Mouse (Mus musculus): ENCODE data around the gene Lmntd2. TPM values are rescaled to one million over a fixed set of nuclear protein-coding genes. Genes with fewer than 3 reads are reported as not detected.
A peak's percentile ranks its signal among the peaks of the same experiment; 100 is the strongest.

Gene Lmntd2
- total RNA-seq, 2 experiments from 2014 or later, result not detected

DNA sequence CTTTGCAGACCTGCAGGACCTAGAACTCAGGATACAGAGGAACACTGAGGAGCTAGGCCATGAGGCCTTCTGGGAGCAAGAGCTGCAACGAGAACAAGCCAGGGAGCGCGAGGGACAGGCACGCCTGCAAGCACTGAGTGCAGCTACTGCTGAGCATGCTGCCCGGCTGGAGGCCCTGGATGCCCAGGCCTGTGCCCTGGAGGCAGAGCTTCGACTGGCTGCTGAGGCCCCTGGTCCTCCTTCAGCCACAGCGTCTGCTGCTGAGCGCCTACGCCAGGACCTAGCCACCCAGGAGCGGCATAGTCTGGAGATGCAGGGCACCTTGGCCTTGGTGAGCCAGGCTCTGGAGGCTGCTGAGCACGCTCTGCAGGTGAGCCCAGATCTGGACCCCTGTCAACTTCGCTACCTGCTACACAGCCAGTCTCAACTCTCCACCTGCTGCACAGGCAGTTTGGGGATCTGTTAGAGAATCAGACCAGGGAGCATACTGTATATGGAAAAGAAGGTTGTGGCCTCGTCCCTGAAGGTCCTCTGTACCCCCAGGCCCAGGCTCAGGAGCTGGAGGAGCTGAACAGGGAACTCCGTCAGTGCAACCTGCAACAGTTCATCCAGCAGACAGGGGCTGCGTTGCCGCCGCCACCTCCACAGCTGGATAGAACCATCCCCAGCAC lies 3.6 kb upstream of the Lmntd2 start:
- no peak for ATAC-seq (replicated peaks; ENCODE audit: low FRiP score, low TSS enrichment, poor library complexity, severe bottlenecking)

DNA sequence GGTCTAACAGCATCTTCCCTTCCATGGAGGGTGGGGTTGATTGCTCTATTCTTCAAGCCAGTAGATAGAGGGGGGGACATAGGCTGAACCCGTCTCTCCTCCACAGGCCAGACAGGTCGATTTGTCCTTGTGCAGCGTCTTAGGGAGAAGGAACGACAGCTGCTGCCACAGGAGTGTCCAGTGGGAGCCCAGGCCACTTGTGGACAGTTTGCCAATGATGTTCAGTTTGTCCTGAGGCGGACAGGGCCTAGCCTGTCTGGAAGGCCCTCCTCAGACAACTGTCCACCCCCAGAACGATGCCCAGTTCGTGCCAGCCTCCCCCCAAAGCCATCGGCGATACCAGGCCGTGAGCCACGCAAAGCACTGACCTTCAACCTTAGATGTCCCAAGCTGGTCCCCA lies 3.0 kb upstream of the Lmntd2 start:
- ATAC-seq (replicated peaks; ENCODE audit: low FRiP score, low TSS enrichment, poor library complexity, severe bottlenecking), result no peak

DNA sequence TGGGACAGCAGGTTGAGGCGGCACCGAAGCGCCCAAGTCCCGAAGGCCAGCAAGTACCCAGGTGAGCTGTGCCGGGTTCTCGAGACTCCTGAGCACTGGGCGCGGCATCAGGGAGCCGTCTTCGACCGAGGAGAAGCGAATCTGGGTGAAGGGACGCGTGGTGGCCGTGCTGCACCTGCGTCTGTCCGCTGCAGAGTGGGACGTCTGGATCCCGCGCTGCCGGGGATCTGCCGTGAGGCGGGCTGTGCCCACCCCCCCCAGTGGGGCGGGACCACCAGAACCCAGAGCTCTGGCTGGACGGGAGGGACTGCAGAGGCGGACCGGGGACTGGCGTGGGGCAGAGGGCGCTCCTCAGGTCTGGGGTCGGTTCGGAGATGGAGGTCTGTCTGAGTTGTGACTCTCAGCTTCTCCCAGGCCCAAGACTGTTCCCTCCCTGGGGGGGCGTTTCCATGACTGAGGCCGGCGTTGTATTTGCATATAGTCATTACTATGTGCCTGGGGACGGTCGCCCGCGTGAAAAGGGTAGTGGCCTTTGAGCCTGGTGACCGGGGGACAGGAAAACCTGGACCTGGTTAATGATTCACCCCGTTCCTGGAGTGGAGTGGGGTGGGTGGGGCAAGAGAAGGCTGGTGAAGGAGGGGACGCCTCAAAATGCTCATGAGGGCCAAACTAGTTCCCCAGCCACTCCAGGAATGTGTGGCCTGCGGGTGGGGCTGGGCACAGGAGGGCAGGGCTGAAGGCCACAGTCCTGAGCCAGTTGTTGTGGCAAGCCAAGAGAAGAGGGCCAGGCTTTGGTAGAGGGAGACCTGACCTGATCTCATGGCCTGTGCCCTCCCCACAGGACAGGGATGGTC lies 2.2 kb upstream of the Lmntd2 start:
- peak; percentile 38 for ATAC-seq (replicated peaks; ENCODE audit: low FRiP score, low TSS enrichment, poor library complexity, severe bottlenecking)

- peak; percentile 89 for ATAC-seq (replicated peaks; ENCODE audit: low FRiP score, low TSS enrichment, poor library complexity, severe bottlenecking)
Observed at GRCm38 (mm10) chr7:141215101-141215879, 1.4 kb upstream of the Lmntd2 start, which contains the start of gene Rassf7. TSS of gene Rassf7 (plus strand) at chr7:141215860.

DNA sequence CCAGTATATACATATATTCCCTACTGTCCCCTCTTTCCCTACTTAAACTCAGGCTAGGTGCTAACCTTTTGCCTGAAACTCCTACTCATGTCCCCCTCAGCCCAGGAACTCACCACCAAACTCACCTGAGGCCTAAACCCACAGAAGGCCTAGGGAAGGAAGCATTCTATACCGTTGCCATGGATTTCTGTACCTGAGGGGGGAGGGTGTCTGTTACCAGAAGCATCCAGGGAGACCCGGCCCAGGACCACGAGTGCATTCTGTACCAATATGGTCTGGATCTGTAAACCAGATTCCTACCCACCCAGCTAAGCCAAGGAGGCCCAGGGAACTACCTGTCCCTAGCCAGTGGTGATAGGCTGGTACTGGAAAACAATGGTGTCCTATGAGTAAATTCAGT lies 430 bp upstream of the Lmntd2 start:
- ATAC-seq (replicated peaks; ENCODE audit: low FRiP score, low TSS enrichment, poor library complexity, severe bottlenecking), result no peak

GRCm38 (mm10) chr7:141213133-141213532 lies 747 bp downstream of the Lmntd2 start:
- no peak for ATAC-seq (replicated peaks; ENCODE audit: low FRiP score, low TSS enrichment, poor library complexity, severe bottlenecking)

- ATAC-seq (replicated peaks; ENCODE audit: low FRiP score, low TSS enrichment, poor library complexity, severe bottlenecking), result no peak
Observed at GRCm38 (mm10) chr7:141210606-141211131, 3.2 kb downstream of the Lmntd2 start.

DNA sequence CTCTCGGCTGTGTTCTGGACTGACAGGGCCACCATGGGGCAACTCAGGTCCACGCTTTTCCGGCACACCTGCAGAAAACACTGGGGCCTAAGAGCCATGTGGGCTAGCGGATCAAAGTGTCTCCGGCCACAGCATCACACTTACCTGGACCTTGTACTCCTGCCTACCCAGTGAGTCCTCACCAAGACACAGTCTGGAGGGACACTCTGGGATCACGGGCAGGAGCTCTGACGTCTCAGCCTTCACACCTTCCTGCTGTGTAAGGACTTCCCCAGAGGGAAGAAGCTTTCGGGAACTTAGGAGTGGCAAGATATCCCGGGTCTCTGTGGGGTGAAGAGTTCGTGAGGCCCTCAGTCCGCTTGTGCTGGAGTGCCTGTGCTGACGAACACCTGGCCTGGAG lies 3.7 kb downstream of the Lmntd2 start:
- ATAC-seq (replicated peaks; ENCODE audit: low FRiP score, low TSS enrichment, poor library complexity, severe bottlenecking), result no peak

GRCm38 (mm10) chr7:141209526-141209925 lies 4.4 kb downstream of the Lmntd2 start:
- no peak for ATAC-seq (replicated peaks; ENCODE audit: low FRiP score, low TSS enrichment, poor library complexity, severe bottlenecking)

DNA sequence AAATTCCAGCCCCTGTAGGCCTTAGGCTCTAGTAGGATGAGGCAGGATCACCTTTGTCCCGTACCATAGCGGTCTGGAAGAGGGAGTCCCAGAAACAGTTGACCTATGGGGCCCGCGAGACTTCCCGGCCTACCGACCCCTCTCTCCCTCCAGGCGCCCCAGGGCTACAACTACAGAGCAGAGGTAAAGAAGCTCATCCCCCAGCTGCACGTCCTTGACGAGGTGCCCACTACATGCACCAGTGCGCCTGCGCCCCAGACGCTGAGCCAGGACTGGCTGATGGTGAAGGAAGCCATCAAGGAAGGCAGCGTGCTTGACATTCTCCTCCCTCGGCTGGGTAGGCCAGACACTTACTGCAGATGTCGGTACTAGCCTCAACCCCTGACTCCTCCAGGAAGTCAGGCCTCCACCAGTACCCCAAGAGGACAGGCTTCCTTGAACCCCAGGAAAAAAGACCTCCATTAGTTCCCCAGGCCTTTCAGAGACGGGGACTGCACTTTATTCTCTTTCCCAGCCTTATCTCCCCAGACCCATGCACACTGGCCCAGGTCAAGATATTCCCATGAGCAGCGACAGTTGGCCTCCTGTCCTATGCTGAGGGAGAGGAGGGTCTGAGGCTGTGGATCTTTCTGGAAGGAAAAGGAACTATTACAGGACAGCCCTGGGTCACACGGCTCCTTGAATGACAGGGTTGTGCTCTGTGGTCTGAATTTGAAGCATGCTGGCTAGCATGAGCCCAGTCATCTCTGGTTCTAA lies 7.5 kb downstream of the Lmntd2 start:
- 0 out of 2 replicates have a peak, but pooled peaks have one; percentile 19 for ATAC-seq (replicated peaks; ENCODE audit: low FRiP score, low TSS enrichment, poor library complexity, severe bottlenecking)

DNA sequence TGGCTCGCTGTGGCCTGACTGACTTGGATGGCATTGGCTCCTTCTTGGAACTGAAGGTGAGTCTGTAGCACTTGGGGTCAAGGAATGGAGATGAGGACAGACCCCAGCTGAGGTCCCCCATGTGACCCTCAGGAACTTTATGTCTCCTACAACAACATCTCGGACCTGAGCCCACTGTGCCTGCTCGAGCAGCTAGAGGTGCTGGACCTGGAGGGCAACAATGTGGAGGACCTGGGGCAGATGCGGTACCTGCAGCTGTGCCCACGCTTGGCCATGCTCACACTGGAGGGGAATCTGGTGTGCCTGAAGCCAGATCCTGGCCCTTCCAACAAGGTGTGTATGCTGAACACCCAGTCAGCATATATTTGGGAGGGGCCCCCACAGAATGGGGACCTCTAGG lies 8.4 kb downstream of the Lmntd2 start:
- ATAC-seq (replicated peaks; ENCODE audit: low FRiP score, low TSS enrichment, poor library complexity, severe bottlenecking), result no peak

DNA sequence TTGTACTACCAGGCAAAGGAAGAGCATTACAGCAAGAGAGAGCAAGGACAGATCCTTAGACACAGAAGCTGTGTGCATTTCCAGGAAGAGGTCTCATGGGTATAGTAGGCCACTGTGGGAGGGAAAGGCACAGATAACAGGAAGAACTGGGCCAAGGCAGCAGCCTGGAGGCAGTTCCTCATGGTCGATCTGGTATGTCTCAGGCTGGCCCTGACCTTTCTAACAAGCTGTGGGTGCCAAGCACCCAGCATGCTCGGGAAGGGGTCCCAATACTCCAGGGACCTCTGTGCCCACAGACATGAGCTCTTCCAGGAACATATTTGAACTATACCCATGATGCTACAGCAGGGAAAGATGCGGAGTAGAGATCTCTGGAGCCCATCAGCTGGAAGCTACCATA lies 9.3 kb downstream of the Lmntd2 start:
- no peak for ATAC-seq (replicated peaks; ENCODE audit: low FRiP score, low TSS enrichment, poor library complexity, severe bottlenecking)

DNA sequence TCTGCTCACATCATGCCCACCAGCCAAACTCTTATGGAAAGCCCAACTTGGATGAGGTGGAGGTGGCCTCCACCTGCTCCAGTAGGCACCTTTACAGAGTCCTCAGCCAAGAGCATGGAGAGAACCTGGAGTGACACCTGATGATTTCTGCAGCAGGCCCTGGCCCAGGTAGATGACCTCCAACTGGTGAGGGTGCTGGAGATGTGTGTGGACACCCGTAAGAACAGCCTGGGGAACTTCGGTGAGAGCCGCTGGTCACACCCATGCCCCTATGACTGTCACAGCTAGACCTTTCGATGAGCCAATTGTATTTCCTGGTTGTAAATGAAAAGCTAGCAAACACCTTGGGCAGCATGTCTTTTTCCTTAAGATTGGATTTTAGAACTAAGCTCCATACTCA lies 15.8 kb downstream of the Lmntd2 start:
- no peak for ATAC-seq (replicated peaks; ENCODE audit: low FRiP score, low TSS enrichment, poor library complexity, severe bottlenecking)

- ATAC-seq (replicated peaks; ENCODE audit: low FRiP score, low TSS enrichment, poor library complexity, severe bottlenecking), result no peak
Observed at GRCm38 (mm10) chr7:141196619-141197282, 17.1 kb downstream of the Lmntd2 start.

- ATAC-seq (replicated peaks; ENCODE audit: low FRiP score, low TSS enrichment, poor library complexity, severe bottlenecking), result no peak
Observed at GRCm38 (mm10) chr7:141195754-141196153, 18.1 kb downstream of the Lmntd2 start.

DNA sequence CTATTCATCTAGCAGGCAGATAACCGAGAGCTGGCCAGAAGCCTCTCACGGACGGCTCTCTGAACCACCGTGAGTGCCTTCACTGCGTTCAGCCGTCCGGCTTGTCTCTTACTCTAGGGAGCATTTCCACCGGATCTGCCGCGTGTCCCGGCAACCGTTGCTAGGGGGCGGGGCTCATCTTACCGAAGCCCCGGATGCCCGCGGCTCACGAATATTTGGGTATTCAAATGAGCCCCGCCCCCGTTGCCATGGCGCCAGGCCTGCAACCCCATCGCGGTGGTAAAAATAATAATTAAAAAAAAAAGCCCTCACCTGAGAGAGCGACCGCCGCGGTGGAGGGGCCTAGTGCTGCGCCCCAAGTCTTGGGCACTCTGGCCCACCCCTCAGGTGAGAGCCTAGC lies 19.1 kb downstream of the Lmntd2 start:
- peak; percentile 55 for ATAC-seq (replicated peaks; ENCODE audit: low FRiP score, low TSS enrichment, poor library complexity, severe bottlenecking)

- no peak; the same call in 1 of the 2 replicates for ATAC-seq (replicated peaks; ENCODE audit: low FRiP score, low TSS enrichment, poor library complexity, severe bottlenecking)
Observed at GRCm38 (mm10) chr7:141194409-141194808, 19.5 kb downstream of the Lmntd2 start.

GRCm38 (mm10) chr7:141193948-141194347 lies 19.9 kb downstream of the Lmntd2 start, which contains the start of the genes Hras and Lrrc56:
TSS of gene Hras (minus strand) at chr7:141194005.
TSS of gene Lrrc56 (plus strand) at chr7:141194157.
- ATAC-seq (replicated peaks; ENCODE audit: low FRiP score, low TSS enrichment, poor library complexity, severe bottlenecking), result peak; percentile 88

Data from megakaryocyte-erythroid progenitor cell, adult 5-6 weeks (primary cell).